Mouse (Mus musculus) large intestine, adult 2 months (tissue): ENCODE results near the gene Rel. TPM values are rescaled to one million over a fixed set of nuclear protein-coding genes. Genes with fewer than 3 reads are reported as not detected.
"Not testable (repeated sequence)": the region's sequence is repeated elsewhere in the genome, so short reads cannot be mapped to it uniquely, and the experiment has no call there.

ENCODE experiments used
- DNase-seq: peaks from one replicate; pipeline ENCODE4 v3.0.0-alpha.2; 2012; ENCODE audit warnings: low read depth, low spot score
- WGBS: fragments of 180-500 bp; shearing (Covaris S2); methylation state at CpG from one replicate; pipeline ENCODE4 v1.1.7; 2018; 5-methylcytosine and 5-hydroxymethylcytosine counted together
- polyA plus RNA-seq: library from polyadenylated mRNA; depleted of rRNA; stranded (reverse); fragments of >200 nt; gene quantifications from 2 replicates; pipeline ENCODE4 v1.2.3, GENCODE M21; 2012; rRNA removed

Gene Rel
- 1.4 and 2.2 TPM in 2 replicates for polyA plus RNA-seq

DNA sequence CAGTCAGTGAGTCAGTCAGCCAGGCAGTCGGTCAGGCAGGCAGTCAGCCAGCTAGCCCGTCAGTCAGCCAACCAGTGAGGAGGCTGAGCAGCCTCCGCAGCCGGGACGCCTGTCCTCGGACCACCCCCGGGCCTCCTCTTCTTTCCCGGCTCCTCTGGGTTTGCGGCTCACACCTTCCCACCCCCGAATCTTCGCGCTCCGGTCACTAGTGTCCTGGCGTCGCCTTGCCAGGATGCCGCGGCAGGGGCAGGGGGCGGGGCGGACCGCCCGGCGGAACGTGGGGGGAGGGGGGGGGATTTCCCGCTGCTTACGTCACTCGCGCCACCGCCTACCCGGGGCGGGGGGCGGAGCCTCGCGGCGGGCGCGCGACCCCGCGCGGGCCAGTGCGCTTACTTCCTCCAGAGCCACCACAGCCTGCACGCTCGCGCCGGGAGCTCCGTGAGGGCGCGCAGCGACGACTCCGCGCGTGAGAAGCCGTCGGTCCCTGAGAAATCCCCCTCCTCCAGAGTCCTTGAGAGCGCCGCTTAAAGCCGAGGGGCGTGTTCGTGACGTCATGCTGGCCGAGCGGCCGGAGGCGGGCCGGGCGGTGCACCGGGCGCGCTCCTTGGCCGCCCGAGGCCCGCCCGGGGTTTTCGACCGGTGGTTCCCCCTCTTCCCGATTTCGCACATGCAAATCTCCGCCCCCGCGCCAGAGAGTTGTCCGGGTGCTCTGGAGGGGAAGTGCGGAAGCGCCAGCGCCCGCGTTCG, at the start of gene Rel:
Rel (minus strand) TSS at position 211 of the 747 bp plus-strand sequence.
- peak; percentile 61 for DNase-seq
- WGBS, result under 1% methylated on average over 88 of the region's 88 CpGs

DNA sequence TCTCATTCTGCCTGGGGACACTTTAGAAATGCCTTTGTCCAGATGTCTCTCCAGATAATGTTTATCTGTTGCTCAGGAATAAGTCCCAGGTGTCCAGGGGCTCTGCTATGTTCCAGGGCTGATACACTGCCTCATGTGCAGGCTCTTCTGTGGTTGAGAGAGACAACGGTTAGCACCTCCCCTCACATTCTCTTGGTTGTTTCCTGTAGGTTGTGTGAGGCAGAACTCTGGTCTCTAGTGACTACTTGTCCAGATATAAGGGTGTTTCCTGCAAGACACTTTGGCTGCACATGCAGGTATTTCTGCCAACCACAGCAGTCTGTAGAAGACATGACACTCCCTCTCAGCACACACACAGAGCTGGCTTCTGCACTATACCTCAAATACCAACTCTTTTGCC, 48.0 kb upstream of the Rel start:
- no peak for DNase-seq
- WGBS, result 56% methylated on average over 1 of the region's 1 CpGs

DNA sequence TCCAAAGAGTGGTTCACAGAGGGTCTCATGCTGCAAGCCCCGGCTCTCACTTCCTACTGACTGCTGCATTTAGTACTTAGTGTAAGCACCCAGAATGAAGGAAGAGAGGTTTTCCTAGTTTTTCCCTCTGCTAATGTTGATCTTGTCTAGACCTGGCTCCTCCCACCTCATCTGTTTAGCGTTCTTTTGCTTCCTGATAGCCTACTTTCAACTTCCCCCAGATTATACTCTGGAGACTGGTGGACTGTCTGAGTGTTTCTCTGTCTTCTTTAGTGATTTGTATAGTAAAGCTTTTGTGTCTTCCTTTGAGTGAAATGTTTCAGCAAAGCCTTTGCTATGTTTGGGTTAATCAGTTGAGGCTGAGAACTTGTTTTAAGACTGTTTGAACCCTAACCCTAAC, 40.0 kb upstream of the Rel start:
- peak; percentile 4 for DNase-seq
- WGBS, result 37% methylated on average over 2 of the region's 2 CpGs

DNA sequence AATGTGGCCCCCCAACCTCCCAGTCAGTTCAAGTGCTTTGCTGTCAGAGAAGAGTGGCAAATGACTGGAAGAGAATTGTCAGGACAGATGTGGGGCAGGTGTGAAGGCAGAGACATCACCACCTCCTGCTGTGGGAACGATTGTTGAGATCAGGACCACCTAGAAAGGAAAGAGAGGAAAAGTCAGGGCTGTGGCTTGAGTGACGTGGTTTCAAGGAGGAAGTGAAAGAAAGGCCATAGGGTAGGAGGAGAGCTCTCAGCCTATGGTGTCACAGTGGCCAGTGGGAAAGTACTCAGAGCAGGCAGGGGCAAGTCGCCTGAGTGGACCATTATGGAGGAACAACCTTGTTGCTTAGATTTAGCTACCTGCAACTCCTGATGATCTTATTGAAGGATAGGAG, 34.9 kb upstream of the Rel start:
- no peak for DNase-seq
- WGBS, result 75% methylated on average over 3 of the region's 3 CpGs

DNA sequence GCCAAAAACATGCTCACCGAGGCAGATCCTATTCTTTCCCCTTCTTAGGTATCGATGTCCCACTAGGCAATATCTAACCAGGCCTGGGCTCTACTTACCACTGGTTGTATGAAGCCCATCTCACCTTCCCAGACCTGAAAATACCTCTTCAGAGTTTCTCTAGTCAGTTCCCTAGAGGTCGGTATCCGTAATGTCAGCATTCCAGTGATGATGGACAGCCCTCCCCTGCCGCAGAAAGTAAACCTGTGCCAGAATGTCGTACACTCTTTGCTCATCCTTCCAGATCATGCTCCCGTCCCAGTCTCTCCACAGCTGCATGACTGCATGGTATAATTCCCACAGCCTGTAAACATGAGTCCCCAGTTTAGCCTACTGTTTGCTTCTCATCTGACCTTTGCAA, 32.4 kb upstream of the Rel start:
- WGBS, result 84% methylated on average over 7 of the region's 7 CpGs
- no peak for DNase-seq

DNA sequence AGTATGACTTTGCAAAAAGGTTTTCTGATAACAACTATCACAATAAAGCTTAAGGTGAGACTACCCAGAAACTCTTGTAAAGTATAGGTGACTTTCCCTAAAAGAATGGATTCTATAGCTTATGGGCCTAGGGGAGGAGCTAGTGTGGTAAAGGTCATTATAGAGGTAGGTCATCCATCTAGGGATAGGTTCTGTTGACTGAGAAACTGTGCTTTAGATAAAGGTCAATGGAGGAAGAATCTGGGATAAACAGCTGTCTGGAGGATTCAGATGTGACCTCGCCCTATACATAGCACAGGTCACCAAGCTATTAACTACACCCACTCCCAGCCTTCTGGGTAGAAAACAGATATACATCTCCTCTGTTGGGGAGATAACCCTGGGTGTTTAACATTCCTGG, 31.5 kb upstream of the Rel start:
- WGBS, result 53% methylated on average over 1 of the region's 1 CpGs
- DNase-seq, result no peak

DNA sequence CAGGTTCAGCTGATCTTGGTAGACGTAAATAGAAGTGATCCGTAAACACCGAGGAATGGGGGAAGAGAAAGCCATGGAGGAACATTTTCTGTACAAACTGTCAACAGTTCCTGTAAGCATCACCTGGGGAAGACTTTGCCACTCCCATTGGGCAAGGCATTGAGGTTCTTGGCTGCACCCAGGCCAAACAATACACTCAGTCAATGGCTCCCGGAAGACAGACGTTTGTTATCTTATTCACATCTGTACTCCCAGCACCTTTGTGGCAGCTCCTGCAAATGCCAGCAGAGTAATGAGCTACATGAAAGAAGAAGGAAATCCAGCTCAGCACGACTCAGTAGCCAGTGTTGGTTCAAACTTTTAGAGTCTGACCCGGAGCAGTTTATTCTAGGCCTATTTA, 31.1 kb upstream of the Rel start:
- 20% methylated on average over 7 of the region's 7 CpGs for WGBS
- DNase-seq, result peak; percentile 14

DNA sequence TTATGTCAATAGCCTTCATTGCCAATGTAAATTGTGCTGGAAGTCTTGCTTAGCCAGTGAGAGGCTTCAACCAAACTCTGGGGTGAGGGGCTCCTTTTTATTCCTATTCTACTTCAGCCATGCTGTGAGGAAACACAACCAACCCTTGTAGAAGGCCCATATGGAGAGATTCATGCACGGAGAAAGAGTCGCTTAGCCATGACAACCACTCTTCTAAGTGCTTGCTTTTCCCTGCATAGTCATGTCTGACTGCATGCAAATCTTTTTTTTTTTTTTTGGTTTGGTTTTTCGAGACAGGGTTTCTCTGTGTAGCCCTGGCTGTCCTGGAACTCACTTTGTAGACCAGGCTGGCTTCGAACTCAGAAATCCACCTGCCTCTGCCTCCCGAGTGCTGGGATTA, 12.9 kb upstream of the Rel start:
- WGBS, result 83% methylated on average over 5 of the region's 5 CpGs
- DNase-seq, result not testable (repeated sequence)

DNA sequence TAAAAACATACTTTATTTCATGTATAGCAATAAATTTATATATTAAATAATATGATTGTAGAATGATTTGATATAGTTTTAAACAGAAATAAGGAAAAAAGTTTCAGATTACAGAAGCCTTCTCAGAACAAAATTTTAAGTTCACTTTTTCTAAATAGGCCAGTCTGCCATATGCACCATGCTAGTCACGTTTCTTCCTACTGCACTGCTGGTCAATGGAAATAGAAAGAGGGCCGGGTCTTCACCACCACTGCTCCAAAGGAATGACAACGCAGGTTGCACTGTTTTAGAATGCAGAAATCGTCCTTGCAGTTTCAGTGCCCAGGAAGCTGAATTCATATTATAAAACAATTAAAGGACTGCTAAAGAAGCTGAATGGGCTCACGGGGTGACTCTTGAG, 12.3 kb upstream of the Rel start:
- WGBS, result 80% methylated on average over 5 of the region's 5 CpGs
- DNase-seq, result no peak

DNA sequence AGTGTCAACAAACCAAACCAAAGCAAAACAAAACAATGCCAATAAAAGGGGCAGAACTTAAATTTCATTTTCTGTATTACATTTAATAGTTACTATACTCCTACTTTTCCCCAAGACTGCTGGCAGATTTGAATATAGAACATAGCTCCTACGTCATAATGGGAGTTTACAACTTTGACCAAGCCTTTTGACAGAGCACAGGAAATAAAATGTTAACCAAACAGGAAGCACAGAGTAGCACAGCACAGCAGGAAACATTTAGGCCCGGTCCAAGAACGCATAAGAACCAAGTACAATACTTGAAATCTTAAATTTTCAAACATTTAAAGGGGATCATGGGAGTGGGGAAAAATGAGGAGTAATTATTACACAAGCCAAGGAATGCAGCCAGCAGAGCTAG, 11.3 kb upstream of the Rel start:
- no peak for DNase-seq
- WGBS, result 50% methylated on average over 3 of the region's 3 CpGs

DNA sequence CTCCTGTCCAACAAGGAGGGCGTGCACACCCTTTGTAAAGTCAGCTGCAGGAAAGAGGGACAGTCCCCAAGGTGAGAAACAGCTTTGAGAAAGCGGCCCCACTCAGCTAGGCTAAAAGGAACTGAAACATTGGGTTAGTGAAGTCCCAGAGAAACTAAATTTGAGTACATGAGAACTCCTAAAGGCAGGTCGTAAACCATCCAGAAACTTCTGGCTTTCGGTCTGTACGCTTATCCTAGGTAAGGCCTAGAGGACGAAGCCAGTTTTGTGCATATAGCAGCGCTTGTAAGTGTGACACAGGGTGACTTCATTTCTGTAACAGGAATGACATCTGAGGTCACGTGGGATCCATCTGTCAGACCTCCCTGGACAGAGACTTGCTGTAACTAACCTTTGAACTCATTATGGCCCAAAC, 8.0 kb upstream of the Rel start:
- WGBS, result 79% methylated on average over 8 of the region's 8 CpGs
- no peak for DNase-seq

DNA sequence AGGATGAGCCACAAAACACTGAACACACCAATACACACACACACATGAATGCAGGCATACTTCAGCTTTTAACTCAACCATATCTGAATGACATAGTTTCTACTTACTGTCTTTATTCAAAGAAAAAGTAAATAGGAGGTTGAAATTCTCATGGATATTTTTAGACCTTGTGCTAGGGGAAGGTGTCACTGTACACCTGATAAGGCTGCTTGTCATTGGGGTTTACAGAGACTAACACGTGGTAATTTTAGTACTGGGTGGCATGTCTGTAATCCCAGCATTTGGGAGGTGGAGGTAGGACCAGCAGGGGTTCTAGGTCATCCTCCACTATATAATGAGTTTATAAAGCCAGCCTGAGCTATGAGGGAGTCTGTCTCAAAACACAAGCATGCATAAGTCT, 1.7 kb upstream of the Rel start:
- DNase-seq, result no peak
- WGBS, result 41% methylated on average over 1 of the region's 1 CpGs

DNA sequence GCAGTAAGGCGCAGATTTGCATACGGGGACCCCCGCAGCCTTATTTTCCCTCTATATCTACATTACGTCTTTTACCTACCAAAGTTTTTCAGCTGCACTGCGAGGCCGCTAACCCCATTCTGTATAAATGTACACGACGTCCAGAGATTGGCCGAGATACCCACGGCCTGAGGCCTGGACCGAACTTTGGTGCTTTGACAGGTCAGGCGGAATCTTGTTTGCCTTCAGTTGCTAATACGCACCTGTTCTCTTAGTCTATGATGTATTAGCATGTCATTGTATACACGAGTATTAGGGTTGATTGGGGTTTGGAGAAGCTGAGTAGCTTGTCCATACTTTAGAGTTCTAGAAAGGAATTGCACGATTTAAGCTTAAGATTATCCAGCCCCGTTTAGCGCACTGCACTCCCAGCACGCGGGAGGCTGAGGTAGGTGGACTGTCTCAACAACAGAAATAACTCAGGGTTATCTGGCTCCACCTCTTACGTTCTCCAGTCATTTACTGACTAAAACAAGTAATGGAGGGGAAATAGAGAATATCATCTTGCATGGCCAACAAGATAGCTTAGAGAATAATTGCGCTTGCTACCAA, 832 bp upstream of the Rel start:
- WGBS, result 9% methylated on average over 21 of the region's 21 CpGs
- DNase-seq, result peak; percentile 28

DNA sequence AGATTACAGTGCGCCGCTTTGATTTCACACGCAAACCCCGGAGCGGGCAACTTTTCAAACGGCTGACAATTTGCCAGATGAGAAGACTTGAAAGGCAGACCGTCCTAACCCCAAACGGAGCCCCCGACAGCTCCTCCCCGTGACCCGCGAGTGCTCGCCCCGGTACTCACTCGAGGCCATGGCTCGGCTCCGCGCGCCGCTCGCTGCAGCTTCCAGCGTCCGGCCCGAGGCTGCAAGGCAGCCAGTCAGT, 335 bp downstream of the Rel start:
- no peak for DNase-seq
- 1% methylated on average over 24 of the region's 24 CpGs for WGBS

DNA sequence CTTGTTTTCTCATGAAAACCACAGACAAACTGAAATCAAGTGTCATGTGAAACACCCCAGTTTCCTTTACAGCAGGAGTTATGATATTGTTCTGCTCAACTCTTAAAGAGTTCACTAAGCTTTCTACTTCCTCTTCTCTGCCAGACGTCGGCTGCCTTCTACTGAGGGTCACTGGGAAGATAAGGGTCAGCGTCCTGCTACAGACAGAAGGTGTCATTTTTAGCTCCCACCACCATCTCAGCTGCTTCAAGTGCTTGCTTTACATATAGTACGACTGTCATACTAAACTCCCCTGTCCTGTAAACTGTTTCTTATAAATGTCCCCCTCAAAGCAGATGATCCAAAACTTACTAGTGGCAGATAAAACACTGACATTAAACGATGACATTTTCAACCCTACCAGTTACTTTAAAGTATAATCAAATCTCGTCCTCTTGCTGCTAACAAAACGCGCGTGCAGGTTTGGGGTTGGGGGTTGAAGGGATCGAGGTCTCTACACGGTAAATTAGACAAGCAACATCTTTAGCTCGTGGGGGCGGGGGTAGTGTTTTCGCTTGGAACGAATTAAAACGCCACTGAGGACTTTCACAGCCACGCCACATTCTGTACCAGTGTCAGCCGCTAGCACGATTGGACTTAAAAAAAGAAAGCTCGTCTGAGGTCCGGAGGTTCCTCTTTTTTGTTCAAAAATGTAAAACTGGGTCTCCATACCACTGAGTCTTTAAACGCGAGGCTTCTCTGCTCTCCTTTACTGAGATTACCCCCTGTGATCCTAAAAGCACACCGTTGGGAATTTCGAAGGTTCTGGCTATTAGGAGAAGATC, 872 bp downstream of the Rel start:
- under 1% methylated on average over 25 of the region's 25 CpGs for whole genome bisulfite sequencing
- peak; percentile 14 for DNase-seq

DNA sequence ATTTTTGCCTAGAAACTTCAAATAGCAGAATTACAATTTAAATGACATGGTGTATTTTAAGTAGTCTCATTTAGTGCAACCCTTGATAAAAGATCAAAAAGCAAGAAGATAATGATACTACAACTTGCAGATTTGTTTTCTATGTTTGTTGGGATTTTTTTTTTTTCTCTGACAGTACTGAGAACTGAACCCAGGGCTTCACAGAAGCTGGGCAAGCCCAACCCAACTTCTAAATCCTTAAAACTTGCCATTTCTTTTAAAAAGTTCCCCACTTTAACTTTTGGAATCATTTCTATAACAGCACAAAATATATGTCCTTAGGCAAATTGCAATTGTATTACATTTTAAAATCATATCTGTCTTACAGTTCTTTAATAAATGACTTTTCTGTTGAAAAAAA, 1.7 kb downstream of the Rel start:
- DNase-seq, result no peak

DNA sequence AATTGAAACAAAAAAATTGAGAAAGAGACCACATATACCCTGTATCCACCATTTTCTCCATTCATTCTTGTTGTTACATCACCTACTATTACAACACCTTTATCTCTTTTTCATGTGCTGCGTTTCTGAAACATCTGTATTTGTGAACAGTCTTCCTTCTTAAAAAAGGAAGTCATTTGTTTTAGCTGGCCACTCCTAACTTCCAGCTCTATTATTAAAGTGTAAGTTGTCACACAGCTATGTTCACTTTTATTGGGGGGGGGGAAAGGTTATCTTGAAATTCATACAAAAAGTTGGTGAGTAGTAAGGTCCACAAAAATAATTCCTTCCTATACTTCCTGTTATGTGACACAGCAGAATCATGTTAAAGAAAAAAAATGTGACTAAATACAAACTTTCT, 2.8 kb downstream of the Rel start:
- 16% methylated on average over 1 of the region's 1 CpGs for WGBS
- DNase-seq, result no peak

DNA sequence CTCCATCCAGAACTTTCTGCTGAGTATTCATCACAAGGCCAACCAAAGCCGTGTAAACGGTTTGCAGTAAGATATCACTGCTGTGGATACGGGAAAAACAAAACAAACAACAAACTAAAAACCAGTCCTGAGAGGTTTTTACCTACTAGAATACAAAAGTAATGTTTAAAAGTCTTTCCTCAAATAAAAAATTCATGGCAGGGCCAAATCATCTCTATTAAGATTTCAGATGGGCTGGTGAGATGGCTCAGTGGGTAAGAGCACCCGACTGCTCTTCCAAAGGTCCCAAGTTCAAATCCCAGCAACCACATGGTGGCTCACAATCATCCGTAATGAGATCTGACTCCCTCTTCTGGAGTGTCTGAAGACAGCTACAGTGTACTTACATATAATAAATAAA, 3.4 kb downstream of the Rel start:
- WGBS, result 82% methylated on average over 5 of the region's 5 CpGs
- DNase-seq, result not testable (repeated sequence)

DNA sequence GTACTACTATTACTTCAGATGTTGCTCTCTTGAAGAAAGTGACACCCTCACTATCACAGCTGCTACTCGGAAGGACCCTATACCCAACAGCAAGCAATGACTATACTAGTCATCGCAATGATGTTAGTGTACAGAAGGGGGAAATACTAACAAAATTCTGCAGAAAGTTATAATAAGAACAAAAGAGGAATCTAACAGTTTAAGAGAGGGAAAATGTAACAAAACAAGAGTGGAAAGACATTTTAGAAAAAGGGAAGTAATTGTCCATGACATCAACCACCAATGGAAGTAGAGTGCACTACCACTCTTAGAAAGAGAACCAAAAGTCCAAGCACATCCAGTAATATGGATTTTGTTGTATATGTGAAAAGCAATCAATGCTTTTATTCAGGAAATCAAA, 8.1 kb downstream of the Rel start:
- no peak for DNase-seq
- 91% methylated on average over 2 of the region's 2 CpGs for WGBS

DNA sequence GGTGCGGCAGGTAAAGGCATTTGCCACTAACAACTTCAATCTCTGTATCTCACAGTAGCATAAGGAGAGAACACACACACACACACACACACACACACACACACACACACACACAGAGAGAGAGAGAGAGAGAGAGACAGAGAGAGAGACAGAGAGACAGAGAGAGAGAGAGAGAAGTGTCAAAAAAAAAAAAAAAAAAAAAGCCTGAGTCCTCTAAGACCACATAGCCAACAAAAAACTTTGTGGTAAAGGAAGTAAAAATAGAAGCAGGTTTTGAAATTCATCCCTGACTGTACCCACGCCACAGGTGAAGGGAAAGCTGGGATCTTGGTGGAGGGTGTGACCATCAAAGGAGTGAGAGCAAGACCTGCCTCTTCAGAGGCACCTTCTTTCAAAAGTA, 12.6 kb downstream of the Rel start:
- 79% methylated on average over 2 of the region's 2 CpGs for WGBS
- DNase-seq, result no peak

DNA sequence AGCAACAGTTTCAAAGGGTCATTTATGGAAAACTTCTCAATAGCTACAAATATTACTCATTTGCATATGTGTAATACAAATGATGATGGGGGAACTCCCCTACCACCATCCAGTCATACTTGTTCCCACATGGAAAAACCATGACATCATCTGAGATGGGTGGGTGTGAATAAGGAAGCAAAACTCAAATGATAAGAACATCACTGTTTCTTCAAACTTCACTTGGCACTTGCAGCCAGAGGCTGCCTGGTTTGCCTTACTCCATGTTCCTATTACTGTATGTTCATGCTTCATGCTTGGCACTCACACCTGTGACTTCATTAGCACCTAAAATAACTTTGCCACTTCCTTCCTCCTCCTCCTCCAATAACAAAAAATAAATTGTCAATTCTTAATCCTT, 16.4 kb downstream of the Rel start:
- no peak for DNase-seq
